Mouse (Mus musculus) c-Kit-positive CD71-positive TER-119-negative erythroid progenitor cells, embryonic 14.5 days (primary cell): ENCODE measurements at regions not wholly inside any gene's neighbourhood (a gene's known extent, or its start where the extent isn't known, plus 50 kb on each side); places are given as distances from the start of the nearest gene placed in this dataset.

Source experiments
- DNase-seq: peaks from one replicate; pipeline ENCODE4 v3.0.0-alpha.2; 2013; ENCODE audit warnings: low read depth

GRCm38 (mm10) chr1:177616335-177617239, 113.0 kb upstream of the 1700016C15Rik start:
- peak; percentile 25 for DNase-seq

GRCm38 (mm10) chr1:177620501-177621099, 109.0 kb upstream of the 1700016C15Rik start:
- DNase-seq, result no peak

GRCm38 (mm10) chr1:177621854-177622590, 107.6 kb upstream of the 1700016C15Rik start:
- DNase-seq, result no peak

GRCm38 (mm10) chr1:177623304-177623726, 106.3 kb upstream of the 1700016C15Rik start:
- no peak for DNase-seq

GRCm38 (mm10) chr1:177623735-177624134, 105.9 kb upstream of the 1700016C15Rik start:
- DNase-seq, result no peak

GRCm38 (mm10) chr1:177627814-177628213, 101.8 kb upstream of the 1700016C15Rik start:
- no peak for DNase-seq

- DNase-seq, result no peak
Measured at GRCm38 (mm10) chr1:177633966-177634602, 95.5 kb upstream of the 1700016C15Rik start.

GRCm38 (mm10) chr1:177637061-177637460, 92.6 kb upstream of the 1700016C15Rik start:
- DNase-seq, result no peak

GRCm38 (mm10) chr1:177638381-177638780, 91.2 kb upstream of the 1700016C15Rik start:
- no peak for DNase-seq

- no peak for DNase-seq
Measured at GRCm38 (mm10) chr1:177639931-177640846, 89.4 kb upstream of the 1700016C15Rik start.

- DNase-seq, result no peak
Measured at GRCm38 (mm10) chr1:177642712-177643467, 86.7 kb upstream of the 1700016C15Rik start.

- no peak for DNase-seq
Measured at GRCm38 (mm10) chr1:177643662-177644061, 86.0 kb upstream of the 1700016C15Rik start.

GRCm38 (mm10) chr1:177644214-177644613, 85.4 kb upstream of the 1700016C15Rik start:
- DNase-seq, result no peak

GRCm38 (mm10) chr1:177645327-177645726, 84.3 kb upstream of the 1700016C15Rik start:
- no peak for DNase-seq

GRCm38 (mm10) chr1:177645897-177646535, 83.6 kb upstream of the 1700016C15Rik start:
- no peak for DNase-seq

GRCm38 (mm10) chr1:177647876-177648275, 81.7 kb upstream of the 1700016C15Rik start:
- DNase-seq, result no peak

GRCm38 (mm10) chr1:177648974-177649373, 80.6 kb upstream of the 1700016C15Rik start:
- no peak for DNase-seq

- no peak for DNase-seq
Measured at GRCm38 (mm10) chr1:177651219-177651618, 78.4 kb upstream of the 1700016C15Rik start.

- no peak for DNase-seq
Measured at GRCm38 (mm10) chr1:177663163-177663562, 66.5 kb upstream of the 1700016C15Rik start.
